Mouse (Mus musculus) hematopoietic multipotent progenitor cell, adult 10-12 weeks (in vitro differentiated cells): ENCODE results near the gene 1810055G02Rik. TPM values are rescaled to one million over a fixed set of nuclear protein-coding genes. Genes with fewer than 3 reads are reported as not detected.

Source experiments
- polyA plus RNA-seq: library from polyadenylated mRNA; stranded (reverse); fragments of >175 nt; gene quantifications from 2 replicates; pipeline ENCODE4 v1.2.3, GENCODE M21; 2012; ENCODE audit warnings: low replicate concordance

The 1810055G02Rik gene
- 1.7 and 4.1 TPM in 2 replicates for polyA plus RNA-seq

DNA sequence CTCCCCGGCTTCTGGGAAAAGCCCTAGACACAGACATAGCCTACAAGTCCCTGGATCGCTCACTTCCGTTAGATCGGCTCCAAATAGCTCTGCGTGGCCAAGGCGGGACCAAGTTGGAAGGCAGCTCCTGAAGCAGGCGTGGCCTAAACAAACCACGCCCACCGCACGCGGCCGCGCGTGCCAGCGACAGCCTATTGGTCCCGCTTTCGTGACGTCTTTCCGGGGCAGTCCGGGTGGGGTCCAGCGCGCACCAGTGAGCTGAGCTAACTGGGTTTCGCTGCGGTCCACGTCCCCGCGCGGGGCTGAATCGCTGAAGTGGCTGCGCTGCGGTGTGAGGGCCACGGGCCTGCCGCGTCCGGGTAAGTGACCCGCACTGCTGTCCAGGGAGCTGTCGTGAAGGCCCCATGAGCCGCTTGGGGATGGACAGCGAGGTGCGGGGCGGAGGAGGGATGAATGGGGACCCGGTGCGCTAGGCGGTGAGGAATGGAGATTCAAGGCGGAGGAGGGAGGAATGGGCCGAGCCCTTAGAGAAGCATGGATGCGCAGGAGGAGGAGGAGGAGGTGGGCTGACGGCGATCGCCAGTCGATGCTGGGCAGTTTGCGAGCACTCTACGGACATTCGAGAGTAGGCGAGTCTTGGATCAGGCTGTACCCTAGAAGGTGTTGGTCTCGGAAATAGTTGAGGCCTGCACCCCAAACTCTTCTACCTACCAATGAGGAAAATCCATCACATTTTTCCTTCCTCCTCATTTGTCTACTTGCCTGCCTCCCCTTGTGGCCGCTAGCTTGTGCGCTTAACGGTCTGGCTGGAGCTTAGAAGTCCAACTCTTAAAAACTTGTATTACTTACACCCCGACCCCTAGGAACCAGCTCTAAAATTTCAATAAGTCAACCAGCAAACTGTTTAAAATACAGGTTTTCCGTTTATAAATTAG, at the start of gene 1810055G02Rik:
Gene 1810055G02Rik, plus strand, starts transcription at position 216 of the 935 bp plus-strand sequence.

DNA sequence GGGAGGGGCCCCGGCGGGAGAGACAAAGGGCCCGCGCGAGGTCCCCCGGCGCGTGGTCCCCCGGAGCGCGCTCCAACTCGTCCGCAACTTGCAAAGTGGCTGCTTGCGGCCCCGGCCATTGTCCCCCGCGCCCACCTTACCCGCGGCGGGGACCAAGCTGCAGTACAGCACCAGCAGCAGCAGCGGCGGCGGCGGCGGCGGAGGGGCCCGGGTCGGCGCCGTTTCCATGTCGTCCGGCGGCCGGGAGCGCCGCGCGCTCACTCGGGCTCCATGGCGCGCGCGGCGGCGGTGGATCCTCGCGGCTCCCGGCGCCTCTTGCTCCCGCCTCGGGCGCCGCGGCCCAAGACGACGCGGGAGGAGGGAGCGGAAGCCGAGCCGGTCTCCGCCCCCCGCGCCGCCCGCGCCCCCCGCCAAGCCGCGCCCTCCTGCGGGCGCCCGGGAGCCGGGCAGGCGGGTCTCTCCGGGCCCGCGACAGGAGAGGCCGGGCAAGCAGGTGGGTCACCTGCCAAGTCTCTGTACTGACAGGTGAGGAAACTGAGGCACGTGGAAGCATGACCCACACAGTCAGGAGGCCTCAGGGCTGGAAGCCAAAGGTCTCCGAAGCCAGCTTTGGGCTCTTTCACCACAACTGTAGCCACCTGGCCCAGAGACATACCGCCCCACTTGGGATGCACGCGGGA, 21.7 kb upstream of the 1810055G02Rik start, which contains the start of gene Lrp5:
Gene Lrp5, minus strand, starts transcription at position 350 of the 680 bp plus-strand sequence.

DNA sequence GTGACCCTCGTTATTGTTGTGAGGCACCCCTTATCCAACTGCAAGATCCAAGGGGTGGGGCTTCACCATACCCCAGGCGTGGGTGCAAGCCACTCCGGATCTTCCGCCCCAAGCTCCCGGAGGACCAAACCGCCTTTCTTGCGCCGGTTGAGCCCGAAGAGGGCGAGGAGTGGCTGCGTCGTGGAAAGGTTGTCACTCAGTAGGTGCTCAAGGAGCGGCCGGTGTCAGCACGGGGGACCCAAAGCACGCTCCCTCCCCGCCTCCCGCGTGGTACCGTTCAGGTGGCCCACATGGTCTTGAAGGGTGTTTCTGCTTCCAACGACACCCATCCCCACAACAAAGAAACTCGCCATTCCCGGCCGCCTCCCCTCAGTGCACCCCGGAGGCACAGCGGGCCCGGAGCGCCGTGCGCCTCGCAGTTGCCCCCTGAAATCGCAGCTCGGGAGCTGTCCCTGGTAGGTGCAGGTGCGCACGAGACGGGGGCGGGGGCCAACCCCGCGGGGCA, 59.2 kb downstream of the 1810055G02Rik start, which contains the start of gene Kmt5b:
Gene Kmt5b, plus strand, starts transcription at position 146 of the 505 bp plus-strand sequence.

Other genes with a start within 250 kb of the 1810055G02Rik start
- 17.7 and 86.1 TPM in 2 replicates for gene Ppp6r3, start 132.5 kb upstream of the 1810055G02Rik start, polyA plus RNA-seq
- gene Lrp5, start 21.7 kb upstream of the 1810055G02Rik start, polyA plus RNA-seq, result 18.0 and 21.3 TPM in 2 replicates
- gene Kmt5b, start 59.1 kb downstream of the 1810055G02Rik start, polyA plus RNA-seq, result 21.5 and 25.7 TPM in 2 replicates
- gene Chka, start 143.5 kb downstream of the 1810055G02Rik start, polyA plus RNA-seq, result 10.5 and 28.9 TPM in 2 replicates
- gene Tcirg1, start 198.8 kb downstream of the 1810055G02Rik start, polyA plus RNA-seq, result 168 and 319 TPM in 2 replicates
- gene Ndufs8, start 204.5 kb downstream of the 1810055G02Rik start, polyA plus RNA-seq, result 14.4 and 178 TPM in 2 replicates
- 12.9 and 17.0 TPM in 2 replicates for gene Aldh3b1, start 221.5 kb downstream of the 1810055G02Rik start, polyA plus RNA-seq
- gene Unc93b1, start 226.9 kb downstream of the 1810055G02Rik start, polyA plus RNA-seq, result 560 and 780 TPM in 2 replicates